Mouse (Mus musculus) thymus, postnatal 10 days (tissue): ENCODE measurements at regions not wholly inside any gene's neighbourhood (a gene's known extent, or its start where the extent isn't known, plus 50 kb on each side); places are given as distances from the start of the nearest gene placed in this dataset.

Experiments used
- DNase-seq, 2 experiments: peaks; one replicate each; pipeline ENCODE4 v3.0.0; 2021; ENCODE audit warnings: low spot score in 2 of 2

DNA sequence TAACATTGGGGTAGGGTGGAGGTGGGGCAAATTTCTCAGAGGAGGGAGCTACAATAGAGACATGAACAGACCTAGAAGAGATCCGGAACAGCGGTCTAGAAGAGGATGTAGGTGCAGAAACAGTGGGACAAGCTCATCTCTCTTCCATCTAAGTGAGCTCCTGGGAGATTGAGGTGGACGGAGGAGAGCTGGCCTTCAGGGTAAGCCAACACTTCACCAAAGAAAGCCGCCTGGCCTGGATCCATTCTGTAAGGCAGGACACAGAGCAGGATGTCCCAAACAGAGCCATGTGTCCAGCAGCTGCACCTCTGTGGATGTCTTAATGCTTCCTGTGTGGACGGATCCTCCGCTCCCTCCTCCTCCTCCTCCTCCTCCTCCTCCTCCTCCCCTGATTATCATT is 173.0 kb downstream of the Rab11fip4 start:
- DNase-seq = no peak

DNA sequence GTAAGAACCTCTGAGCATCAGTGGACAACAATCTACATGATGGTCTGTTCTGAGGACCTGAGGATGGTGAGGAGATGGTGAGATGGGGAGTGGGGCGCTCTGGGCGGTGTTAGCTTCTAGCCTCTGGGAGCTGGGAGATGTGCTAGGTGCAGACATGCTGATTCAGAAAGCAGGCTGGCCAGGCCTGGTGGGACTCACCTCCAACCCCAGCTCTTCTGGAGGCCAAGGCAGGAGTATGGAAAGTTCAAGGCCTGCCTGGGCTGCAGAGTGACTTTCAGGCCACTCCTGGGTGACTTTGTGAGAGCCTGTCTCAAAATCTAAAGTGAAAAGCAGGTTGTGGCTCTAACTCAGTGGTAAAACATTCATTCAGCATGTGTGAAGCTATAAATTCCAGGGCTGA is 171.6 kb downstream of the Rab11fip4 start:
- DNase-seq = no peak

DNA sequence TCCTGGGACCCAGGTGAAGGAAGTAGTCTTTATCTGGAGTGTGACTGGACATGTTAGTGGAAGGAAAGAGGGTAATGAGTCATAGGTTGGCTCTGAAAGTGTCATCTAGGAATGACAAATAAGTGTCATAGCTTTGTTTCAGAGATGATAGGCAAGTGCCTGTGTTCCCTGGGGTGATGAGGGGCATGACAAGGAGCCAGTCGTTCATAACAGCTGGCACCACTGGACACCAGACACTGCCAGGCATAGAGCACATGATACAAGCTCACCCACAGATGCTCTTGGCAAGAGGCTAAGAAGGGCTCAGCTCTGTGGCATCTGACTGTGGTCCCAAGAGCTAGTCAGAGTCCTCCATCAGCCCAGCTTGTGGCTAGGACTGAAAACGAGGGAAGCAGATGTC is 171.0 kb downstream of the Rab11fip4 start:
- DNase-seq = no peak

DNA sequence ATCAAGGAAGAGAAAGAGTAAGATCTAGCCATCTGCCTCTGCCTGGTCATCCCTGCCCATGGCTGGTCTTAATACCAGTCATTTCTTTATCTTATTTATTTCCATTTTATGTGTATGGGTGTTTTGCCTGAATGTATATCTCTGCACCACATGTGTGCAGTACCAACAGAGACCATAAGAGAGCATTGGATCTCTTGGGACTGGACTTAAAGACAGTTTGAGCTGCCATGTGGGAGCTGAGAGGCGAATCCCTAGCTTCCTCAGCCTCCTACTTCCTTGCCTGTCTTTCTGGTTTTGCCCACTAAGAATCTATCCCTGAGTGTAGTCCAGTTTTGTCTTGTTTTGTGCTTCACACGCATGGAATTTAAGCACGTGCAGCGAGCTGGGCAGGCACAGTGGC is 169.5 kb downstream of the Rab11fip4 start:
- DNase-seq = no peak

DNA sequence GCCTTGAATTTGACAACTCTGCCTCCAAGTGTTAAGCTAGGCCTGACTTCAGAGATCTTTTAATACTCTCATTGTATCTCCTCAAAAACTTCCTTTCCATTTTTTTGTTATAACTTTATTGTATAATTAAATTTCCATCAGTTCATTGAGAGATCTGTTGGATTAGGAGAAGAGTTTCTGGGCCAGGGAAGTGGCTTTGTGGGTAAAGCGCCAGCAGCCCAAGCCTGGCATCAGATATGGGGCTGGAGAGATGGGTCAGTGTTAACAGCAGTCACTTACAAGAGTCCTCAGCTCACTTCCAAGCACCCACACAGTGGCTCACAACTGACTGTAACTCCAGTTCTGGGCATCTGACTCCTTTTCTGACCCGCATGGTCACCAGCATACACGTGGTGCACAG is 167.3 kb downstream of the Rab11fip4 start:
- no peak for DNase-seq

DNA sequence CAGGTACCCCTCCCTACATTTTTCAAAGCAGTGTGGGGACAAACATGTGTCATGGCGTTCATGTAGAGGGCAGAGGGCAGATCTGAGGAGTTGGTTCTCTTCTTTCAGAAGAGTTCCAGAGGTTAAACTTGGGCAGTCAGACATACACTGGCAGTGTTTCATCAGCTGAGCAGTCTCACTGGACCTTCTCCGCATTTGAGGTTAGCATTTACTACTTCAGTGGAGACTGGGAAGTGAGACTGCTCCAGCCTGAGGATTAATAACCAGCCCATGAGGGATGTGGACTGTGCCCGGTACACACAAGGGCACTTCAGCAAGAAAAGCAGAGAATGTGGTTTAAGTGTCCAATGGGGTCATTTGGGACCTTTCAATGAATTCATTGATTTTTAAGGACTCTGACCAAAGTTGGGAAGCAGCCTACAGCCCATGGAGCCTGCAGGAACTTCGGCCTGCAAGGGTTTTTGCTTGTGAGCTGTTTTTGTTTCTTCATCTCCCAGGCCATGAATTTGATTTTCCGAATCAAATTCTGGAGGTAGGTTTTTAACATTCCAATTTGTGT is 166.6 kb downstream of the Rab11fip4 start:
- DNase-seq = no peak

DNA sequence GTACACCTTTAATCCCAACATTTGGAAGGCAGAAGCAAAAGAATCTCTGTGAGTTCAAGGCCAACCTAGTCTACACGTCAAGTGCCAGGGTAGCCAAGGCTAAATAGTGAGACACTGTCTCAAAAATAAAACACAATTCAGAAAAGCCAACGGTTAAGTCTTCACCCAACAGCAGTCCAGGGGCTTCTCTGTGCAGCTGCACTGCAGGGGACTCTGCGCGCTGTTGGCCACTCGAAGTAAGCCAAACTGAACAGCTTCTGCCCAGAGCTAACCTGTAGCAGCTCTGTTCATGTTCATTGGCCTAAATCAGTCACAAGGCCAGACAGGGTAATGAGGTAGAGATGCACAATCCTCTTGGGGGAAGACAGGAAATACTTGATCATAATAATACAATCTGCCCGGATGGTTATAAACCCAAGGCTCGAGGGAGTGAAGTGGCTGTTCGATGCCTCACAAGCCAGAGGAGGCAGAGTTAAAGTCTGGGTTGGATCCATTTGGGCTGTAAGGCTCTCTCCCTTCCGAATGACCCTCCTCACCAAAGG is 165.4 kb downstream of the Rab11fip4 start:
- DNase-seq = no peak

DNA sequence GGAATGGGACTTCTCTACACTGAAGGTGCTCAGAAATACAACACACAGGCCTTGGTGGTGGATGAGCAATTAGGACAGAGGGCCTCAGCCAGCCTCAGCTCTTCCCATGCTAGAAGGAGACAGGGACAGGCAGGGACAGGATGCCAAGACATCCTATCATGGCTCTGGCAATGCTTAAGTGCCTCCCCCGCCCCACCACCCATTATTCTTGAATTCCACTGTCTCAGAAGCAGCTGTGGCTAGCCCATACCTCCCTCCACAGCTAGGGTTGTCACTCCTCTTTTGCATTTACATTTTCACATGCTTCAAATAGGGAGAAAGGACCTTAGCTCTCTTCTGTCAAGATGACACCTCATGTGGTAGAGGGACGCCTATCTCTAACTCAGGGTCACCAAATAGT is 162.5 kb downstream of the Rab11fip4 start:
- DNase-seq = no peak

DNA sequence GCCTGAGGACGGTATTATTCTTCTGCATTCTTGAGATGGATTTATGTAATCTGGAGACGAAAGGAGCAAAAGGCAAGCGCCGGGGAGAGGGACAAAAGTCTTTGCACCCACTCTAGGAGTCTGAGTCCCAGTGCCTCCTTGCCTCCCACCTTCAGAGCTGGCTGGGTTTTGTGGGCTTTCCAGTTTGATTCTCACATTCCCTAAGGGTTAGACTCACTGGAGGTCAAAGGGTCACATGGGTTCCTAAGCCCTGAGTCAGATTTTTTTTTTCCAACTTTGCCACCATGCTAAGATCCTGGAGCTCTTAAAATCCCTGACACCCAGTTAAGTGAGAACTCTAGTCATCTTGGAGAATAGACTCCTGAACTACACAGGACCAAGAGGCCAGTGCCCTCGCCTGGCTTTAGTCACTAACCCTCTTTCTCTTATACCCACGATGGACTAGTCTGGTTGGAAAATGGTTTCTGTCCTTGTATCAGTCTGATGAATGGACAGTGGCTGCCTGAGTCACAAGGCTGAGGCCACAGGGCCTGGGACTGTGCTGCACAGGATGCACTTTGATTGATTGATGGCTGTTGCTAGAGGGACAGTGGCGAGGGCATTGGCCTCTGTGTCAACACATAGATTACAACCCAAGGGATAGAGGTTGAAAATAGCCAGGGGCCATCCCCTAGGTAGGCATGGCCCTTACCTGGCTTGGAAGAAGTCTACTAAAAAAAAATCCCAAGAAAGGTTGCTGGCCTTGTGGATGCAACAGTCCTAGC is 161.9 kb downstream of the Rab11fip4 start:
- no peak for DNase-seq

DNA sequence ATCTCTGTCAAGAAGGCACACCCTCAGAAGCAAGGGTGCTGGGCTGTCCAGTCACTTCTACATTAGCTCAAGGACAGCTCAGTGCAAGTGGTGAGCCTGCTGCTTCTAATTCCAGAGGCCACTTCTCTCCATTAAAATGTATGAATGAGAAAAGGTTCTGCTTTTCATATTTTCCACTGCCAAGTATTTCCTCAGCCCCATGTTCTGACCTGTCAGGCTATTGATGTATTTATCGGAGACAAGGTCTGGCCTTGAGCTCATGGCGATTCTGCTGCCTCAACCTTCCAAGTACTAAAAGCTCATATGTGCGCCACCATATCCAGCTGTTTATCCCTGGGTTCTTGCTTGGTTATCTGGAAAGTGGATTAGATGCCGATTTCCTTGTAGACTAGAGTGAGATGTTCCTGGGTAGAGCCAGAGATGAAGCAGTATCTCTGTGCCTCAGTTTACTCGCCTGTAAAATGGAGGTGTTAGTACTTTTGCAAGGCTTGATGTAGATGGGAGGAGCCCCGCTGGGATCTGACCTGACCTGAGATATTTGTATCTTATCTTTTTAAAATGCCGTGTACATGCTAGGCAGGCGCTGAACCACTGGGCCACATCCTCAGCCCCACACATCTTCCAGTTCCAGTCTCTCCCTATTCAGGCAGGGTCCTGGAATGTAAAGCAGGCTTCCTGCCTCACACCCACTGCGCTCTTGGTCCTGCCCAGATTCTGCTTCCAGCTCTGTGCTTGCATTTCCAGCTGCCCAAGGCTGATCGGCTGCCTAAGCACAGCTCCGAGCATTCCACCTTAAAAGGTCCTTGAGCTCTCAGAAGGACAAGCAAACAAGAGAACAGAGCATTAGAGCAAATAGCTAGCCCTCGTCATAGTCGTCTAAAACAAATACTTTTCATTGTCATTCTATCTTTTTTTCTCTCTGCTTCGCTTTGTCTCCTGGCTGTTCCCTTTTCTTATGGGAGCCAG is 161.0 kb downstream of the Rab11fip4 start:
- no peak for DNase-seq

DNA sequence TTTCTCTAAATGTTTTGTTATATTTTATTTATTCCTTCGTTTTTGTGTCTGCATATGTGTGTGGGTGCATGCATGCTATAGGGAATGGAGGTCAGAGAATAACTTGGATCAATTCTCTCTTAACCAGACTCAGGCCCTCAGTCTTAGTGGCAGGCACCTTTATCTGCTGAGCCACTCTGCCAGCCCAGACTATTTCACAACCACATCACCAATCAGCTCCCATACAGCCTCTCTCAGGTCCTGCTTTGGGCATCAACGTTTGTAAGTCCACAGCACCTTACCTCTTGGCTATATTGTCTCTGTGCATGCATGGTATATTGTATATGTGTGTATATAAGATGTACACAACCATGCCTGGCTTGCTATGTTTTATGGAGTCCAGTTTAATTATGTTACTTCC is 159.9 kb downstream of the Rab11fip4 start:
- no peak for DNase-seq

DNA sequence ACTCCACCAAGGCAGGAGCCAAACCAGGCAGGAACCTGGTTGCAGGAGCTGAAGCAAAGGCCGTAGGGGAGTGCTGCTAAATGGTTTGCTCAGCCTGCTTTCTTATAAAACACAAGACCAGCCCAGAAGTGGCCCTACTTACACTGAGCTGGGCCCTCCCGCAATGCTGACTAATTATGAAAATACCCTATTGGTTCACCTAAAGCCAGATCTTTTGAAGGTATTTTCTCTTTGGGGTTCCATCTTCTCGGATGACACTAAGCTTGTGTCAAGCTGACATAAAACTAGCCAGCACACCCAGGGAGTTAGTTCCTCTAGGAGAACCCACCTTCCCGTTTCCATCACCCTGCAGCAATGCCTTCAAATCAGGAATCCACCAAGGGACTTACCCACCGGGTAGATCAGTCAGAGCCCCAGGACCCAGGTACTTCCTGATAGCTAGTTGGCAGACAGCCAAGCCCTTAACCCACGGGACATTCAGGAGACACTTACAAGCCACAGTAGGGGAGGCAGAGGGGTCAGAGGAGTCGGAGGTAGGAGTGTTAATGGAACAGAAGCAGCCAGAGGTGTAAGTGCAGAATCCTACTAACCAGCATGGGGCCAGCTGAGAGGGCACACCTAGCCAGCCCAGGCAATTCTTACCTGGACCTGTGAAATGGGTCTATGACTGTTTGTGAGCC is 158.9 kb downstream of the Rab11fip4 start:
- DNase-seq = no peak

DNA sequence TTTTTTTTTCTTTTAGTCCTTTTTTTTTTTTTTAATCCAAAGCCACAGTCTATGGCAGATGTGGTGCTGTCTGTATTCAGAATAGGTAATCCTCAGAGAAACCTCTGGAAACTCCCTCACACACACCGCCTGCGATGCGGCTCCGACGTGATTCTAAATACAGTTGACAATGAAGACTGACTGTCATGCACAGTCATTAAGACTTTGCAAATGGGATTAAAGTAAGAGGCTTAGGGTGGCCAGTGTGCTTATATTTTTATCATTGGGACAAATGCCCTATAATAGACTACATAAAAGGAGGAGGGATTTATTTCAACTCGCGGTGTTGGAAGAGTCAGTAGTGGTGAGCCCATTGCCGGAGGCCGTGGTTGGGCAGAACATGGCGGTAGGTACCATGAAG is 158.1 kb downstream of the Rab11fip4 start:
- DNase-seq = no peak

DNA sequence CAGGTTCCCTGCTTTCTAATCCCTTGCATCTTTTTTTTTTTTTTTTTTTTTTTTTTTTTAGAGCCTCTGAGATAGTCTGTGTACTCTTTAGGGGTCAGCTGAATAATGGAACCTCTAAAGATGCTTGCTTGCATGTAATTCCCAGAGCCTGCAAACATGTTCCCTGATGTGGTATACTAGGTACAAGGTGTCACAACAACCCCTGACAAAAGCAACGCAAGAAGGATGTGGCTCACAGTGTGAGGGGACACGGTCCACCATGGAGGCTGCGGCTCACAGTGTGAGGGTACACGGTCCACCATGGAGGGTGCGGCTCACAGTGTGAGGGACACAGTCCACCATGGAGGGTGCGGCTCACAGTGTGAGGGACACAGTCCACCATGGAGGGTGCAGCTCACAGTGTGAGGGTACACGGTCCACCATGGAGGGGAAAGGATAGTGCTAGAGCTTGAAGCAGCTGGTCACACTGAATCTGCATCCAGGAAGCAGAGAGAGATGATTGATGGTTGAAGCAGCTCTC is 157.7 kb downstream of the Rab11fip4 start:
- no peak for DNase-seq

DNA sequence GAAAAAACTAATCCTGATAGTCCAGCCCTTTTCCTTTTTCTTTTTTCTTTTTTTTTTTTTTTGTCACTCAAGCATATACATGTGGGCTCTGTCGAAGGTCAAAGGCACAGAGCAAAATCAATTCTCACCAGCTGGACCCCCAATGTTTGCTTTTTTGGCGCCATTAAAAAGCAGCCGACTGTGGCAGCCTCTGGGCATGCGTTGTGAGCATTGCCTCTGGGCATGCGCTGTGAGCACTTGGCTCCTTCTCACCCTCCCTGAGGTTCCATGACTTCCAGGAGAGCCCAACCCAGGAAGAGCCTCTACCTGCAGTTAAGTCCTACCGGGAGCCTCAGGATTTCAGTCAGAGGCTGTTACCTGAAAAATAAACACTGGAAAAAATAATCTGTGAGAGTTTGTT is 156.8 kb downstream of the Rab11fip4 start:
- no peak for DNase-seq
